In genomic region chr12:108809771-108810170, GRCm38 (mm10) we compare ENCODE assay signal across 20 mouse cellular contexts.
"Had no signal": no experiment of that assay in that cellular context is flagged by ENCODE, and none has a peak within 500 bp of the region (broad histone marks: within the 10 kb centered on the region; RNA-seq: fewer than 3 reads in every experiment).

No protein-coding gene starts in this region.

- DNase-seq: kidney, adult 18-20 months; kidney, adult 9 months; kidney, postnatal 14 days; kidney, postnatal 4 days; lung, adult 2 months; lung, postnatal 14 days; lung, postnatal 4 days; retina, postnatal 1 day; right cerebral cortex, postnatal 25 days; spleen, adult 18-20 months; thymus, postnatal 25 days had no signal

- H3K27ac ChIP-seq: limb, embryonic 10.5 days; limb, embryonic 13.5 days; midbrain, embryonic 10.5 days; midbrain, embryonic 13.5 days; neural tube, embryonic 13.5 days; stomach, embryonic 15.5 days had no signal

- H3K9ac ChIP-seq: limb, embryonic 13.5 days; midbrain, embryonic 13.5 days; neural tube, embryonic 13.5 days; stomach, embryonic 15.5 days had no signal

- H3K27me3 ChIP-seq: limb, embryonic 13.5 days; midbrain, embryonic 13.5 days; neural tube, embryonic 13.5 days; stomach, embryonic 15.5 days had no signal

- H3K4me1 ChIP-seq: limb, embryonic 10.5 days; limb, embryonic 13.5 days; midbrain, embryonic 10.5 days; stomach, embryonic 15.5 days had no signal

- H3K9me3 ChIP-seq: limb, embryonic 10.5 days; limb, embryonic 13.5 days; midbrain, embryonic 10.5 days; midbrain, embryonic 13.5 days; neural tube, embryonic 13.5 days; stomach, embryonic 15.5 days had no signal

- H3K4me3 ChIP-seq: limb, embryonic 10.5 days; limb, embryonic 13.5 days; midbrain, embryonic 10.5 days; midbrain, embryonic 13.5 days; myocyte; neural tube, embryonic 13.5 days; stomach, embryonic 15.5 days had no signal

- ATAC-seq: intestine, embryonic 16.5 days; midbrain, embryonic 13.5 days; midbrain, embryonic 16.5 days had no signal

- H3K4me2 ChIP-seq: limb, embryonic 13.5 days; midbrain, embryonic 13.5 days; neural tube, embryonic 13.5 days; stomach, embryonic 15.5 days had no signal
